Mouse (Mus musculus) lung, embryonic 16.5 days (tissue): ENCODE results near the gene Rpl23a. TPM values are rescaled to one million over a fixed set of nuclear protein-coding genes. Genes with fewer than 3 reads are reported as not detected.

Experiments used
- ATAC-seq: fragments of 200-750 bp; cut with Nextera tagmentation; 2 replicates; pipeline ENCODE4 v1.8.0; 2017; ENCODE audit warnings: low read depth, mild to moderate bottlenecking, moderate library complexity
- H3K27ac ChIP-seq: fragments of 300-500 bp; sonication (generic); 2 replicates; pipeline ENCODE4 v1.5.1; 2014; ENCODE audit warnings: mild to moderate bottlenecking, control low read depth, low read length
- H3K27me3 ChIP-seq: fragments of 300-500 bp; sonication (generic); 2 replicates; pipeline ENCODE4 v1.6.1; 2014; ENCODE audit warnings: low read depth, low read length, mixed read lengths; ENCODE audit not compliant: control insufficient read depth, insufficient read depth
- H3K36me3 ChIP-seq: fragments of 300-500 bp; sonication (generic); 2 replicates; pipeline ENCODE4 v1.6.1; 2014; ENCODE audit warnings: low read length; ENCODE audit not compliant: control insufficient read depth, insufficient read depth
- H3K4me1 ChIP-seq: fragments of 300-500 bp; sonication (generic); replicated peaks from 2 replicates; pipeline ENCODE4 v1.6.1; 2014; ENCODE audit warnings: low read length, mixed read lengths; ENCODE audit not compliant: control insufficient read depth, insufficient read depth
- H3K4me2 ChIP-seq: fragments of 300-500 bp; sonication (generic); 2 replicates; pipeline ENCODE4 v1.6.1; 2014; ENCODE audit warnings: low read depth, low read length, control low read depth
- H3K4me3 ChIP-seq: fragments of 300-500 bp; sonication (generic); 2 replicates; pipeline ENCODE4 v1.5.1; 2014; ENCODE audit warnings: mild to moderate bottlenecking, low read length, control low read depth
- H3K9ac ChIP-seq: fragments of 300-500 bp; sonication (generic); 2 replicates; pipeline ENCODE4 v1.6.1; 2014; ENCODE audit warnings: low read length, control low read depth
- H3K9me3 ChIP-seq: fragments of 300-500 bp; sonication (generic); 2 replicates; pipeline ENCODE4 v1.6.1; 2016; ENCODE audit warnings: low read length; ENCODE audit not compliant: control insufficient read depth
- WGBS: fragments of 180-500 bp; shearing (Covaris S2); extraction: QIAGEN DNeasy Blood & Tissue Kit; methylation state at CpG from one replicate; pipeline ENCODE4 v1.1.7; 2014; 5-methylcytosine and 5-hydroxymethylcytosine counted together
- polyA plus RNA-seq: library from polyadenylated mRNA; unstranded; fragments of >200 nt; fragmentation: Nextera tagmentation; extraction: Ambion mirVana; gene quantifications from 2 replicates; pipeline ENCODE4 v1.2.1, GENCODE M21; 2015

The Rpl23a gene
- polyA plus RNA-seq, 1 experiment from 2014 or later, result 1,426 TPM

DNA sequence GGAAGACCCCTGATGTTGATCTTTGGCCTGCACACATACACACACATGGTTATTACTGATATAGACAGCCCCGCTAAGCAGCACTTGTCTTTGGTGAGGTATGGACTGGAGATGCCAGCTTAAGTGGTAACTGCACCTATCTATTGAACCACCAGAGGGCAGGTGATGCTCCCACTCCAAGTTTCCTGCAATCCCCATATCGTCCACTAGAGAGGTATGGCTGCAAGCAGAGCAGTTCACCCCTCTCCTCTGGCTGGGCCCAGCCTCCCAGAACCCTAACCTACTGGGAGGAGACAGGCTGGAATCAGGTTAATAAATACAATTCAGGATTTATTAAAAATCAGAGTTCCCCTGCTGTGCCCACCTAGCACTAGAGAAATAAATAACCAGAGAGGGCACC, 24.3 kb downstream of the Rpl23a start:
- WGBS, result 14% methylated on average over 2 of the region's 2 CpGs
- Histone ChIP-seq H3K9me3 (no peaks in the 10 kb centered on the region), H3K9ac (no peak overlapping the region), H3K36me3 (peaks cover 44% of the 10 kb centered on the region), H3K4me3 (no peak overlapping the region), H3K27ac (0 out of 2 replicates have a peak overlapping the region, but pooled peaks have one; percentile 20), H3K27me3 (no peaks in the 10 kb centered on the region), H3K4me1 (peaks cover 37% of the 10 kb centered on the region), H3K4me2 (no peak overlapping the region)
- ATAC-seq, result peak; percentile 32

DNA sequence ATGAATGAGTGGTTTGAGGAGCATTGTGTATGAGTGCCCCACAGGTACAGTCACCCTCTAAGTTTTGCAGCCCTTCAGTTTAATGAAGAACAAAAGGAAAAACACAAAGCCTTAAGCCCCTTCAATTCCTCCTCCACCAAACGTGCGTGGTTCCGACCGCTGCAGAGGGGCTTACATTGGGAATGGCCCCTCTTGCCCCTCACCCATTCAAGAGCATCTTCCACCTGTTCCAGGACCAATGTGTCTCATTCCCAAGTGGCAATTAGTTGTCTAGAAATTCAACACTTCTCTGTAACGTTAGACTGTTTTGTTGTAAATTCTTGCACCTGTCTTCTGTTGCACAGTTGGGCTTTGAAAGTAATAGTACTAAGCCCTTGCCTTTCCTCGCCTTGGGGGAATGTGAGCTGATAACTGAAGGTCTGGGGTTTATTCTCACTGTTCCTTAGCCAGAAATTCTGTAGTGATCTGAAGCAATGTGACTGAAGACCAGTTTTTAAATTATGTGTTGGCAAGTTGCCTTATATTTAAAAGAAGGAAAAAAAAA, 27.2 kb downstream of the Rpl23a start:
- WGBS, result 73% methylated on average over 6 of the region's 6 CpGs
- H3K27ac ChIP-seq, result no peak overlapping the region
- peaks cover 38% of the 10 kb centered on the region for H3K36me3 ChIP-seq

DNA sequence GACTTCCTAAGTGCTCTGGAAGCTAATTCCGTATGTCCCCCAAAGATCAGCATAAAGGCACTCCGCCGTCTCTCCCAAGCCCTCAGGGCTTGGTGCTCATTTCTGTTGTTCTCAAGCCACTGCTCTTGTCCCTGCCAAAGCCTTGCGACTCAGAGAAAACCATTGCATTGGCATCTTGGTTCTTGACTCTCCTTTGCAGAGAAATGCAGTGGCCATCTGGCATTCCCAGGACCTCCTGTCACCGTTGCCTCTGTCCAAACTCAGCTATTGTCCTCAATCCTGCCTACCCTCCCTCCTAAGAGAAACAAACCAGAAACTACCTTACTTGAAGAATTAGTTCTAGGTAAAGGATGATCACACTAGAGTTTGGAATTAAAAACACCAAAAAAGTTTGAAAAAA, 27.7 kb downstream of the Rpl23a start:
- Histone ChIP-seq H3K4me3 (no peak overlapping the region), H3K27me3 (no peaks in the 10 kb centered on the region), H3K27ac (no peak overlapping the region), H3K4me1 (peaks cover 38% of the 10 kb centered on the region), H3K36me3 (peaks cover 35% of the 10 kb centered on the region), H3K9me3 (no peaks in the 10 kb centered on the region), H3K4me2 (no peak overlapping the region), H3K9ac (no peak overlapping the region)
- WGBS, result 74% methylated on average over 5 of the region's 5 CpGs
- no peak for ATAC-seq

More for the DNA sequence above, 27.2 kb downstream of the Rpl23a start:
- no peak overlapping the region for H3K9ac ChIP-seq
- H3K4me2 ChIP-seq, result no peak overlapping the region
- H3K4me1 ChIP-seq, result peaks cover 39% of the 10 kb centered on the region
- ATAC-seq, result no peak
- H3K4me3 ChIP-seq, result no peak overlapping the region
- no peaks in the 10 kb centered on the region for H3K27me3 ChIP-seq
- H3K9me3 ChIP-seq, result no peaks in the 10 kb centered on the region

DNA sequence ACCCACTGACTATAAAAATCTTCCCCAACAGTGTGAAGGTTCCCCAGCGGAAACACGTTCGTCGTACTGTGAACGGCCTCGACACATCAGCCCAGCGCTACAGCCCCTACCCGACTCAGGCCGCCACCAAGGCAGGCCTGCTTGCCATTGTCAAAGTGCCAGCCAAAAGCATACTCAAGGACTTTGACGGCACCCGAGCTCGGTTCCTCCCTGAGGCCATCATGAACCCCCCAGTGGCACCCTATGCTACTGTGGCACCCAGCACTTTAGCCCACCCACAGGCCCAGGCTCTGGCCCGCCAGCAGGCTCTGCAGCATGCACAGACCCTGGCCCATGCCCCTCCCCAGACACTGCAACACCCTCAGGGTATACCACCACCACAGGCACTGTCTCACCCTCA, 29.6 kb downstream of the Rpl23a start:
- H3K4me3 ChIP-seq, result no peak overlapping the region
- H3K27me3 ChIP-seq, result no peaks in the 10 kb centered on the region
- H3K27ac ChIP-seq, result peak overlapping the region; percentile 95
- peaks cover 28% of the 10 kb centered on the region for H3K4me1 ChIP-seq
- H3K9me3 ChIP-seq, result no peaks in the 10 kb centered on the region
- H3K36me3 ChIP-seq, result peaks cover 31% of the 10 kb centered on the region
- H3K4me2 ChIP-seq, result no peak overlapping the region
- ATAC-seq, result no peak
- 71% methylated on average over 13 of the region's 13 CpGs for WGBS
- H3K9ac ChIP-seq, result 0 out of 2 replicates have a peak overlapping the region, but pooled peaks have one; percentile 9

DNA sequence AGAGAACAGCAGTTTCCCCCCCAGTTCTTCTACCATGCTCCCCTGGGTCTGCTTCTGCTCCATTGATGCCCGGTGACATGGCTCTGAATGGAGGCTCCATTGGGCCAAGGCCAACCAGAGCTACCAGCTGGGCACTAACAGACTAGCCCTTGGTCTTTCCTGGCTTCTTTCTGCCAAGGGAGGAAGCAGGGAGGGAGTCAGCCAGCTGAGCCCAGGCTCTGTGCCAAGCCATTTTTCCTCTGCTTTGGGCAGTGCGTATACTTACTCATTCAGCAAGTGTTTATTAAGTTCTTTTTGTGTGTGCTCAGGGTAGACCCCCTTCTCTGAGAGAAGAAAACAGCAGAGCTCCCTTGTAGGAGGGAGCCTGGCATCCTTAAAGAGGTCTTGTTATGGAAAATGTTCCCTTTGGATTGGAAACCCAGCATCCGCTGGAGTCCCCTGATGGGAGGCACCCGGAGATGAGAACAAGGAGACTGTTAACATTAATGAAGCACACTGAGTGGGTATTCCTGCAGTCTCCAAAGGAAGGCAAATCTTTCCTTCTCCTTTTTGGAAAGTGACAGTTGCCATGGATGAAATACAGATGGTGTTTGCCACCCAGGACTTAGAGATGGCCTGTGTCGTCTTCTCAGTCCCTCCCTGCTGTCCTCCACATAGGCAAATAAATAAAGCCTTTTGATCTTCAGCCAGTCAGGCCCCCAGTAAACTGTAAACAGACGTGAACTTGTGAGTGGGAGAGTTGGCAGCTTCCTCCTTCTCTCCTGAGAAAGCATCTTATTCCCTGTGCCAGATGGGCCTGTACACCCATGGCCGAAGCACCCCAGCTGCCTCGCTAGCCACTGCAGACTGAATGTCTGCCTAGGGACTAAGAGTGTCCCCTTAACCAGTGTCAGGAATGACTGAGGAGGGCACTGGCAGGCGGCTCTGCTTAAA, 30.8 kb downstream of the Rpl23a start:
- H3K27me3 ChIP-seq, result no peaks in the 10 kb centered on the region
- ATAC-seq, result peak; percentile 86

DNA sequence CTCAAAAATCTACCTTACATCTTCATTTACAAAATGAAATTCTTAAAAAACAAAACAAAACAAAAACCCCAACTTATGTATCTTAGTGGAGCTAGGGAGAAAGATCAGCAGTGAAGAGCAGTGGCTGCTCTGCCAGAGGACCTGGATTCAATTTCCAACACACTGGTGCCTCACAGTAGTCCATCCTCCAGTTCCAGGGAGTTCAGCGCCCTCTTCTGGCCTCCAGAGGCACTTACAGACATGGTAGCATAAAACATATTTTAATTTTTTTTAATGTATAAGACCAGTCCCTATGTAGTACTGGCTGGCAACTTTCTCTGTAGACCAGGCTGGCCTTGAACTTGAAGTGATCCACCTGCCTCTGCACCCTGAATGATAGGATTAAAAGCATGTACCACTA, 32.2 kb downstream of the Rpl23a start:
- Histone ChIP-seq H3K4me2 (no peak overlapping the region), H3K4me3 (no peak overlapping the region), H3K27me3 (no peaks in the 10 kb centered on the region), H3K36me3 (peaks cover 18% of the 10 kb centered on the region), H3K4me1 (peaks cover 28% of the 10 kb centered on the region), H3K9me3 (no peaks in the 10 kb centered on the region), H3K27ac (no peak overlapping the region), H3K9ac (no peak overlapping the region)
- 38% methylated on average over 1 of the region's 1 CpGs for WGBS
- no peak for ATAC-seq

More for the DNA sequence above, 30.8 kb downstream of the Rpl23a start:
- Histone ChIP-seq H3K9me3 (no peaks in the 10 kb centered on the region), H3K4me2 (no peak overlapping the region), H3K27ac (peak overlapping the region; percentile 95), H3K36me3 (peaks cover 22% of the 10 kb centered on the region), H3K4me3 (no peak overlapping the region), H3K4me1 (peaks cover 28% of the 10 kb centered on the region), H3K9ac (peak overlapping the region; percentile 32)
- WGBS, result 41% methylated on average over 9 of the region's 9 CpGs

GRCm38 (mm10) chr11:78146707-78147543, 36.5 kb downstream of the Rpl23a start:
- no peak for ATAC-seq
- no peak overlapping the region for H3K9ac ChIP-seq
- no peak overlapping the region for H3K4me2 ChIP-seq
- H3K27me3 ChIP-seq, result no peaks in the 10 kb centered on the region
- peaks cover 26% of the 10 kb centered on the region for H3K36me3 ChIP-seq
- no peak overlapping the region for H3K4me3 ChIP-seq
- H3K4me1 ChIP-seq, result peaks cover 2% of the 10 kb centered on the region
- no peak overlapping the region for H3K27ac ChIP-seq
- 88% methylated on average over 6 of the region's 6 CpGs for WGBS
- no peaks in the 10 kb centered on the region for H3K9me3 ChIP-seq

GRCm38 (mm10) chr11:78146168-78146567, 37.2 kb downstream of the Rpl23a start:
- Histone ChIP-seq H3K36me3 (peaks cover 24% of the 10 kb centered on the region), H3K27me3 (no peaks in the 10 kb centered on the region), H3K9me3 (no peaks in the 10 kb centered on the region), H3K4me3 (no peak overlapping the region), H3K9ac (no peak overlapping the region), H3K4me2 (no peak overlapping the region), H3K27ac (no peak overlapping the region), H3K4me1 (no peaks in the 10 kb centered on the region)
- 83% methylated on average over 5 of the region's 5 CpGs for WGBS
- ATAC-seq, result no peak

- Histone ChIP-seq H3K27me3 (no peaks in the 10 kb centered on the region), H3K9ac (no peak overlapping the region), H3K9me3 (no peaks in the 10 kb centered on the region), H3K4me3 (no peak overlapping the region), H3K4me1 (no peaks in the 10 kb centered on the region), H3K36me3 (peaks cover 12% of the 10 kb centered on the region; the same call in 1 of the 2 replicates), H3K4me2 (no peak overlapping the region), H3K27ac (no peak overlapping the region)
- ATAC-seq, result no peak
- 81% methylated on average over 2 of the region's 2 CpGs for WGBS
Measured at GRCm38 (mm10) chr11:78143520-78143919, 39.9 kb downstream of the Rpl23a start.
